Mouse (Mus musculus): ENCODE measurements around the gene Gm45783.
"Not testable (repeated sequence)": the region's sequence is repeated elsewhere in the genome, so short reads cannot be mapped to it uniquely, and the experiment has no call there.

Gm45783 gene

DNA sequence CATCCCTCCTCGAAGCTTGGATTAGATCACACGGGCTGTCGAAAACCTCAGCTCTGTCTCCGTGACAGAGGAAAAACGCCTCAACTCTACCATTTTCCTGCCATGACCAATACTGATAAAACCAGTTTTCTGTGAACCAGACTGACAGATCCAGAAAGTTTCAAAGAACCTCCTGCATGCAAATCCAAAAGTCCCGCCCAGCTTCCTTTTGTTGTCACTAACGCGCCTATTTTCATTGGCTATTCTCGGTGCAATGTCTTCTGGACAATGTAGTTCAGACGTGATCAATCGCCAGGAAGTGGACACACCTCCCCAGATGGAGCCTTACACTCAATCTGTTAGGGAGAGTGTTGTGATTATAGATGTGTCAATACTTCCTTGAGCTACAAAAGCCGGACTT is at the start of gene Gm45783:
TSS of gene Gm45783 (minus strand) at position 143 of the 400 bp plus-strand sequence.
- peak; percentile 30 for DNase-seq (ENCODE audit: low spot score)

GRCm38 (mm10) chr7:7399603-7400002 is 25.2 kb upstream of the Gm45783 start, which contains the start of gene Vmn2r31:
Vmn2r31 (minus strand) TSS chr7:7399703.
- not testable (repeated sequence) for DNase-seq (ENCODE audit: low spot score)

DNA sequence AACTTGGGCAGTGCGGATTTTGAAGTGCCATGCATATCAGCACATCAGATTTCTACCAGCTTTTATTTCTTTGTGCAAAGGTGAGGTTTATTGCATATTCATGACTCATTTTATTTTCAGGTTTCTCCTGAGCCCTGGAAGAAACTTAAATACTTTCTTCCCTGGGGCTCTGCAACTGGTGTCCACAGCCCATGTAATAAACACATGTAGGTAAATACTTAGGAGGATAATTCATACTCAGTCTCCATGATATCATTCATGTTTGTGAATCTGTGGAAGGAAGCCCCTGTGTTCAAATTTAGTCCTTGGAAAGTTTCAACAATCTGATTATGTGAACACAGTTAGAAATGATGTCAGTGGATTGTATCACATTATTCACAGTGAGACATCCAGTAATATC is 36.9 kb downstream of the Gm45783 start, which contains the start of gene Vmn2r30:
TSS of gene Vmn2r30 (minus strand) at position 101 of the 400 bp plus-strand sequence.
- not testable (repeated sequence) for DNase-seq (ENCODE audit: low spot score)

- DNase-seq (ENCODE audit: low spot score), result peak; percentile 43
Observed at GRCm38 (mm10) chr7:7295595-7295994, 78.8 kb downstream of the Gm45783 start.

Measured in adipocyte (in vitro differentiated cells).